Mouse (Mus musculus): ENCODE data around the gene Lcn12. TPM values are rescaled to one million over a fixed set of nuclear protein-coding genes. Genes with fewer than 3 reads are reported as not detected.

Lcn12 gene
- polyA plus RNA-seq (2012; rRNA removed) = not detected in 2 replicates

DNA sequence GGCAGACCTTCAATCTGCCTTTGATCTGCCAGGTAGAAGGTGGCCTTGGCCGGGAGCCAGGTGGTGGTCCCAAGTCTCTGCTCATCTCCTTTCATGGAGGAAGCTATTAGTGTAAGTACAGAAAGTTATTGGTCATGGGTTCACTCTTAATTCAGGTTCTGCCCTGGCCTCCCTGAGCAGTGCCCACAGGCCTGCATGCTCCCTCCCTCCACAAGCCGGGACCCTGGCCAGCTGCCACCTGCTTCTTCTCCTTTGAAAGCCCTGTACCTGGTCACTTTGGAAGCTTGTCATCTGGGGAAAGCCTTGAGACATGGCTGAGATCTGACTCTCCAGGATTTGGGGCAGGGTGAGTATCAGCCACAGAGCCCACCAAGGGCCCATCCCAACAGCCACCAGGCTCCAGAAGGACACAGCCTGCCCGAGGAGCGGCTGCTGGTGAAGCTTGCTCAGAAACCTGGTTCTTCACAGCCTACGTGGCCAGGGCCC, at the start of gene Lcn12:
Gene Lcn12 (minus strand): TSS at position 436 of the 486 bp plus-strand sequence.
- TF ChIP-seq POLR2A (IDR thresholded peaks at IDR 0.05; ENCODE audit: borderline replicate concordance, extremely low read depth, insufficient read depth, insufficient read length, poor library complexity, severe bottlenecking) (no peak), CTCF (IDR thresholded peaks at IDR 0.05; ENCODE audit: borderline replicate concordance, extremely low read depth, insufficient read depth, insufficient read length) (no peak)
- DNase-seq (ENCODE audit: low read depth) = no peak

DNA sequence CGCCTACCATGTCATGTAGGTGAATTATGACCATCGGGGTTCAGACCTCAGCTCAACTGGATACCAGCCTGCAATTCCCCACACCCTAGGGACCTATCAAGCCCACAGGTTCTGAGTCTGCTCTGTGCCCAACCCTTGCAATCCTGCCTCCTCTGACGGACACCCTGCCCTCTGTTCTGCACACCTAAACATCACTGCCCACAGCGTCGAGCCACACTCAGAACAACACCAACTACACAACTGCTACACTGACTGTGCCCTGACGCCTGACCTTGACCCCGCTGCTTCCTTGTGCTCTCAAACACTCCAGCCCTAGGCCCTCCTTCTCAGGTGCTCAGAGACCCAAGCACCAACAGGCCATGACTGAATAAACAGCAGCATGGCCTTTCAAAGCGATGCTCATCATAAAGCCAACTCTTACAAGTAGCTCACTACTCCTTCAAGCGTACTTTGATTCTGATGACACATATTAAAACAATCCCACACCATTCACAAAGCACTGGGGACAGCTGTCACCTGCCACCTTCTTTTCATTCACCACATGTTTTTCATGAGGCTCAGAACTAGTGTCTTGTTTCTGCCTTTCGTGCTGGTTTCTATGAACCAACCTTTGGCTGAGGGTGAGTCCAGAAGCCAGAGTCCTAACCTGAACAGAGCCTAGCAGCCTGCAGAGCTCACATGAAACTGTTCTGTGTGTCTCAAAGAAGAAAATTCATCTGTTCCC, 48.1 kb upstream of the Lcn12 start:
- DNase-seq (ENCODE audit: low read depth) = no peak

DNA sequence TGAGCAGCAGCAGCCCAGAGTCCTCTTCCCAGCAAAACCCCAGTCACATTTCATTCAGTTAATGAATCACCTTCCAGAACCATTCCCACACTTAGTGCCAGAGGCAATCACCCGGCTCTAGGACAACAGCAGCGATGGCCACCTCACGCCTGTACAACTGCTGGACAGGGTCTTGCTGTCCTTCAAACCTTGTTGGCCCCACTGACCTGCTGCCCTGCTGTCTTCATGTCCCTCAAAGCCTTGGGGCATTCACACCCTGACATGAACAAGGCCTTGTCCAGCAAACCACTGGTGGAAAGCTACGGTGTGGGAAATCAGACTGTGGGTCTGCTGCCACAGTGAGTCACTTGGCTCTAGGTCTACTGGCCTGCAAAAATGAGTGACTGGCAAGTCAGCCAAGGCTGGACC, 46.8 kb upstream of the Lcn12 start:
- no peak for DNase-seq (ENCODE audit: low read depth)
- TF ChIP-seq POLR2A (IDR thresholded peaks at IDR 0.05; ENCODE audit: borderline replicate concordance, extremely low read depth, insufficient read depth, insufficient read length, poor library complexity, severe bottlenecking) = no peak
- TF ChIP-seq CTCF (IDR thresholded peaks at IDR 0.05; ENCODE audit: borderline replicate concordance, extremely low read depth, insufficient read depth, insufficient read length) = no peak

More for the DNA sequence above, 48.1 kb upstream of the Lcn12 start:
- TF ChIP-seq CTCF (IDR thresholded peaks at IDR 0.05; ENCODE audit: borderline replicate concordance, extremely low read depth, insufficient read depth, insufficient read length) = no peak
- TF ChIP-seq POLR2A (IDR thresholded peaks at IDR 0.05; ENCODE audit: borderline replicate concordance, extremely low read depth, insufficient read depth, insufficient read length, poor library complexity, severe bottlenecking) = no peak

DNA sequence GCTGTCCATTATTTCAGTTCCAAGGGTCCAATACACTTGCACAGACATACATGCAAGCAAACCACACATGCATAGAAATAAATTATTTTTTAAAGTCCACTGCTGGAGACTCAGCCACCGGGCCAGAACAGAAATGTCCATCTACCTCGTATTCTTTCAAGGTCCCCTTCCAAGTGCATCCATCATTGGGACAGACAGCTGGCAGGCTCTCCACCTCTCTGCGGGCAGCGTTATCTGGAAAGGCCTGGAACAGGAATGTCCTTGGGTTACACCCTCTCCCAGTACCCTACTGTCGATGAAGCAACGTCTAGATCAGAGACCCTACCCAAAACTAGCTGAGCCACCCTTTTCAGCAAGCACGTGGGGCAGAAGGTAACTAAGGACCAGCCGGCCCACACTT, 42.8 kb upstream of the Lcn12 start:
- TF ChIP-seq CTCF (IDR thresholded peaks at IDR 0.05; ENCODE audit: borderline replicate concordance, extremely low read depth, insufficient read depth, insufficient read length) (no peak), POLR2A (IDR thresholded peaks at IDR 0.05; ENCODE audit: borderline replicate concordance, extremely low read depth, insufficient read depth, insufficient read length, poor library complexity, severe bottlenecking) (no peak)
- no peak for DNase-seq (ENCODE audit: low read depth)

DNA sequence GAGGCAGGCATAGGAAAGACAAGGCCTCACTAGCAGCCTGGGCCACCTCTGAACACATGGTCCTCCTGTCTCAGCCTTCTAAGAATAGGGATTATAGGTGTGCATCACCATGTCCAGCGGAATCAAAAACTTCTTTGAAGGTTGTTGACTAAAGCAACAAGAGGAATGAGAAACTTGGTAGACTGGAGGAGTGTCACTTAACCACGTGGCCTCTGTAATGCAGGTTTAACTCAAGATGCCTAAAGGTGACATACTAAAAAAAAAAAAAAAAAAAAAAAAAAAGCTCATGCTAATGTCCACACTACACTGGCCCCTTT, 41.1 kb upstream of the Lcn12 start:
- no peak for DNase-seq (ENCODE audit: low read depth)
- TF ChIP-seq CTCF (IDR thresholded peaks at IDR 0.05; ENCODE audit: borderline replicate concordance, extremely low read depth, insufficient read depth, insufficient read length) = no peak
- TF ChIP-seq POLR2A (IDR thresholded peaks at IDR 0.05; ENCODE audit: borderline replicate concordance, extremely low read depth, insufficient read depth, insufficient read length, poor library complexity, severe bottlenecking) = no peak

DNA sequence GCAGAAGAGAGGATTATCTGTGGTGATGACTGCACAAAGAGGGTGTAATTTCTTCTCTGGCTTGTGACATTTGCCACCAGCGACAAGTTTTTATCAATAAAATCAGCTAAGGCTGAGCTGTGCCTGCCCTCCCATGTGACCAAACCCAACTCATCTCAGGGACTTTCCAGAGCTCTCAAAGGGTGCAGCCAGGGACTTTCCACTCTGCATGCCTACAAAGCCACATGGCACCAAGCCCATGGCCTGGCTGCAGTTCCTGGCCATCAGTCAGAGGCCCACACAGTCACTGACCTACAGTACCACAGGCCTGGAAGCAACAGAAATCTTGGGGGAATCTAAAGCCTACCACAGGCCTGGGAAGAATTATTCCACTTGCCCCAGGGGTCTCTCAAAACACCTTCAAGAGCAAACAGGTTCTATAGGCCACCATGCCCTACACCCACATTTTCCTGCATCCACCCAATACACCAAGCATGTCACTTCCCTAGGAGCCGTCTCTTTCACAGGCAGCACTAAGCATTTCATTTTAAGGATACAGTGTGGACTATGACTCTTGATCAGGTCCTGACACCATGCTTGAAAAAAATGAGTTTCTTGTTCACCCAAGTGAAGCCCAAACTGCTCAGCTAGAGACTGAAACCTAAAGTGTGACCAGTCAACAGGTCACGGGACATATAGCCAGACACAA, 40.6 kb upstream of the Lcn12 start:
- TF ChIP-seq POLR2A (IDR thresholded peaks at IDR 0.05; ENCODE audit: borderline replicate concordance, extremely low read depth, insufficient read depth, insufficient read length, poor library complexity, severe bottlenecking) (no peak), CTCF (IDR thresholded peaks at IDR 0.05; ENCODE audit: borderline replicate concordance, extremely low read depth, insufficient read depth, insufficient read length) (no peak)
- no peak for DNase-seq (ENCODE audit: low read depth)

DNA sequence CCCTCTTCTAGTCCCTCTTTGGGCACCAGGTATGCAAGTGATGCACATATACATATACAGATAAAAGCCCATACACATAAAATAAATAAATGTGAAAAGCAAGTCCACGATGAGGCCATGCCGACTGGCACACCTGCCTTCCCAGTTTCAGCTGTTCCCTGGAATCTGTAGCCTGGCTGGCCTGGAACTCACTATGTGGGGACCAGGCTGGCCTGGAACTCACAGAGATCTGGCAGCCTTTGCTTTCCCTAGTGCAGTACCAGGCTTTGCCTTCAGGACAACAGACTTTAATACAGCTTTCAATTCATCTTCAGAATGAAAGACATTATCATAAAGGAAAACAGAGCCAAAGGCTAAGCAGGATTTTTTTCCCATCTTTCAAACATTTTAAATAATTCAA, 40.0 kb upstream of the Lcn12 start:
- TF ChIP-seq POLR2A (IDR thresholded peaks at IDR 0.05; ENCODE audit: borderline replicate concordance, extremely low read depth, insufficient read depth, insufficient read length, poor library complexity, severe bottlenecking) (no peak), CTCF (IDR thresholded peaks at IDR 0.05; ENCODE audit: borderline replicate concordance, extremely low read depth, insufficient read depth, insufficient read length) (no peak)
- DNase-seq (ENCODE audit: low read depth) = no peak

DNA sequence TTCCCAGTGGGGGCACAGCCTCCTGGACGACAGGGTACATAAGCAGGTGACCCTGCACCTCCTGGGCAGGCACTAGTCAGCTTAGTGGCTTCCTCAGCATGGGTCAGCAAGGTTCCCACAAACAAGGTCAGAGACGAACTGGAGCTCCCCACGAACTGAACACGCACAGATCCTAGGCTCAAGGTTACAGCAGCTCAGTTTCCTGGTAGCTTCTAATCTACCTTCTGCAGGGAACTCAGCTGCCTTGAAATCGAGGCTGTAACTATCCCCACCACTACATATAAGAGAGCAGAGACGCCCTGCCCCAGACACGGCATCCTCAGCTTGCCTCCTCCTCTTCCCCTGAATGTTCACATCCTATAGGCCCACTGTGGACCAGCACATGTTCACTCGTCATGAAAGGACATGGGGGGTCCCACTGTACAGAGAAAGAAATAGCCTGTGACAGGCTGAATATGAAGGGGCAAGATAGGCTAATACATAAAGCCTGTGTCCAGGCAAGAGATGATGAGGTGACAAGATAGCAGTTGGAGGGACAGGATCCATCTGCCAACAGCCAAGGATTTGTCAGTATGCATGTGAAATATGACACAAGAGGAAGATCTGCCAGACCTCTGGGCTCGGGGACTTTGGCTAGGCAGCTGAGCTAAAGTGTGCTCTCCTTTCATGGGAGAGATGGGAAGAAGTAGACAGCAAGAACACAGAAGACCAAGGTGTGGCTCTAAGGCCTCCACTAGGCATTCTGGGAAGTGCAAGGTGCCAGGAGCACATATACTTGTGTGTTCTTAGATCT, 33.0 kb upstream of the Lcn12 start:
- no peak for DNase-seq (ENCODE audit: low read depth)
- no peak for TF ChIP-seq POLR2A (IDR thresholded peaks at IDR 0.05; ENCODE audit: borderline replicate concordance, extremely low read depth, insufficient read depth, insufficient read length, poor library complexity, severe bottlenecking)
- no peak for TF ChIP-seq CTCF (IDR thresholded peaks at IDR 0.05; ENCODE audit: borderline replicate concordance, extremely low read depth, insufficient read depth, insufficient read length)

DNA sequence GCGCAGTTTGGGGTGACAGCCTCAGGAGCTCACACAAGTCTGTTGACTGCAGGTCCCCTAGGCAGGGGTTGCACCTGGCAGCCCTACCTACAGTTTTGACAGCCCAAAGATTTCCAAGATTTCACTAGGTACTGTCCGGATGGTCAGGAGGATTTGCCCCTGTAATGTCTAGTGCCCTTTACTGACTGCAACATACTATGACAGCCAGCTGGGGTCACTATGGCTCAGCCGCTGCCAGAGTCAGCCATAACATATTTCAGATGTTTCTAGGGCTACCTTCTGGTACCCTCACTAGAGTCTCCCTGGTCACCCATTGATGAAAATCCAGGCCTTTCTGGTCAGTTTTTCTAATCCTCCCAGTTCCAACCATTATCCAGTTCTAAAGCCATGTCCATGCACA, 16.2 kb upstream of the Lcn12 start:
- TF ChIP-seq POLR2A (IDR thresholded peaks at IDR 0.05; ENCODE audit: borderline replicate concordance, extremely low read depth, insufficient read depth, insufficient read length, poor library complexity, severe bottlenecking) = no peak
- peak; percentile 21; the same call in 1 of the 2 replicates for TF ChIP-seq CTCF (IDR thresholded peaks at IDR 0.05; ENCODE audit: borderline replicate concordance, extremely low read depth, insufficient read depth, insufficient read length)
- DNase-seq (ENCODE audit: low read depth) = no peak

DNA sequence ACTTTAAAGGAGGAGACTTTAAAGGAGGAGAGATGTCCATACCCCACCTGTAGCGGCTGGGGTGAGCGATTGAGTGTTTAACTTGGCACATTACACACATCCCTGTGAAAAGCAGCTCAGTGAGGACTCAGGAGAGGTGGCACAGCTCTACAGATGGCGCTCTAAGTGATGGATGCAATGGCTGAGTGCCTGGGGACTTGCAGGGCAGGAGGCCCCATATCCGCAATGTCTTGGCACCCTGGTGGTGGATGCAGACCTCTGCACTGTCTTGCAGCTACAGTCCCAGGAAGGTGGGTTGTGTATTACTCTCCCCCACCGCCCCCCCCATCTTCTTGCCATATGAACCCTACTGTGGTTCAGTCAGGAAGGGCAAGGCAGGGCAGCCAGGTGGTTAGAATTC, 13.3 kb upstream of the Lcn12 start:
- peak; percentile 34 for DNase-seq (ENCODE audit: low read depth)

DNA sequence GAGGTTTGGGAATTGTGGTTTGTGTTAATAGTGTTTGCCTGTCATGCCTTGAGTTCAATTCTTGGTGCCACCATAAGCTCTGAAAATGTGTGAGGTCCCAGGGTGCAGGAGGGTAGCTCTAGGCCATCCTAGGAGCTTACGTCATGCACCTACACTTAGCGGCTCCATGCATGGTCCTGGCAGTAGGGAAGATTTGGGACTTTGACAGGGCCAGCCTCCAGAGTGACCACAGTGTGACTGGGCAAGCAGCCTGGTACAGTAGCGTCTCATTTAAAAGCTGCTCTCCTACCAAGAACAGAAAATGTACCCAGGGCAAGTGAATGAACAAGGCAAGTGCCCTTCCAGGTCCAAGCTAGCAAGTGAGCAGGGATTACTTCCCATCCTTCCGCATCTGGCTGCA, 12.1 kb upstream of the Lcn12 start:
- no peak for DNase-seq (ENCODE audit: low read depth)
- TF ChIP-seq CTCF (IDR thresholded peaks at IDR 0.05; ENCODE audit: borderline replicate concordance, extremely low read depth, insufficient read depth, insufficient read length) = no peak
- TF ChIP-seq POLR2A (IDR thresholded peaks at IDR 0.05; ENCODE audit: borderline replicate concordance, extremely low read depth, insufficient read depth, insufficient read length, poor library complexity, severe bottlenecking) = no peak

More for the DNA sequence above, 13.3 kb upstream of the Lcn12 start:
- TF ChIP-seq CTCF (IDR thresholded peaks at IDR 0.05; ENCODE audit: borderline replicate concordance, extremely low read depth, insufficient read depth, insufficient read length) (peak; percentile 28; the same call in 1 of the 2 replicates), POLR2A (IDR thresholded peaks at IDR 0.05; ENCODE audit: borderline replicate concordance, extremely low read depth, insufficient read depth, insufficient read length, poor library complexity, severe bottlenecking) (no peak)

All from brain, embryonic 14.5 days (tissue).